Mouse (Mus musculus) regulatory T cell (primary cell): ENCODE data around the gene Jam2.

ENCODE experiments used
- in situ Hi-C: fragments of 300-600 bp; cut with MboI, MseI; formaldehyde crosslinking; loops from one replicate; pipeline ENCODE4 v1.15.1; 2025; ENCODE audit warnings: high pct_unique_total_duplicates

Gene Jam2

DNA sequence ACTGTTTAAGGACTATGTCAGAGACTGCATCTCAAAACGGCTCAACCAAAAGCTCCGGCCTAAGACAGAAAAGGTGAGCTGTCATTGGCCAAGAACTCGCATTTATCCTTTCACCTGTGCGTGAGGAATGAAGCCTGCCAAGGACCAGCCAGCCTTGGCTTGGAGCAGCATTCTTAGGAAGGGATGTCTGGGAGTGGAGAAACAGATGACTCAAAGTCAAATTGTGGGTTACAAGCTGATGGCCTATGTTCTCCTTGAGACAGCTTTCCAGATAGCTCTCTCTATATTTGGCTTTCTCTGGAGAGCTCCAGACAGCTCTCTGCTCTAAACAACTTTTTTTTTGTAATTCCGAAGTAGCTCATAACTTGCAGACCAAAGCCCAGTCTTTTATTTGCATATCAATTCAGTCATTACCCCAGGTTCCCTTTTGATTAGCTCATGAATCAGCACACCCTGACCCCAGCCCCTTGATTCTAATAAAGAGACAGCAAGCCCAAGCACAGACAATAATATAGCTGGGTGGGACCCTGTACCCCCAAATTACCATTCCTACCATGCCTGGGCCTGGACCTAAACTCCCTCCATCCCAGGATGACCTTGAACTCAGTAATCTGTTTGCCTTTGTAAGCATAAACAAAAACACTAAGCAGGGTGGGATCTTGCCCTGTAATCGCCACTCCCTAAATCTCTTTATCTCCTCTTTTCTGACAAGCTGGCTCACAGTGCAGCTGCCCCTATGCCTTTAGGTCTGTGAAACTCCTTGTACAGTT is 5.1 kb downstream of the Jam2 start:
- in situ Hi-C loops = loop anchor here (10.0 kb wide), 1 partner anchor 1074 kb away; no protein-coding TSS in a partner anchor

DNA sequence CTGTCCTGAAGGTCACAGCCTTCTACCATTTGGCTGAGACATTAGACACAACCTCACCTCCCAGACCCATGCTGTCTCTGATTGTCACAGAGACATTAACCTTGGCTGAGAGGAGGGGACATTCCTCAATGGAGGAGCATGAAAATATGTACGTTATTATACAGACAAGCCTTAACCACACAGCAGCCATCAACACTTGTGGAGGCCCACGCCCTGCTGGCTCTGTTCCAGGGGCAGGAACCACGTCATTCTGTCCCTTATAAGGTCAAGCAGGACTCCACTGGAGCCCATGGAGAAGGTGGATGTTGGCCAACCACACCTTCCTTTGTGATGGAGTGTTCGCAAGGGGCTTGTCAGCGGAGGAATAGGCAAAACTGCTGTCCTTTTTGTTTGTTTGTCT is 5.8 kb downstream of the Jam2 start:
- in situ Hi-C loops = loop anchor here (10.0 kb wide), 1 partner anchor 1075 kb away; no protein-coding TSS in a partner anchor

DNA sequence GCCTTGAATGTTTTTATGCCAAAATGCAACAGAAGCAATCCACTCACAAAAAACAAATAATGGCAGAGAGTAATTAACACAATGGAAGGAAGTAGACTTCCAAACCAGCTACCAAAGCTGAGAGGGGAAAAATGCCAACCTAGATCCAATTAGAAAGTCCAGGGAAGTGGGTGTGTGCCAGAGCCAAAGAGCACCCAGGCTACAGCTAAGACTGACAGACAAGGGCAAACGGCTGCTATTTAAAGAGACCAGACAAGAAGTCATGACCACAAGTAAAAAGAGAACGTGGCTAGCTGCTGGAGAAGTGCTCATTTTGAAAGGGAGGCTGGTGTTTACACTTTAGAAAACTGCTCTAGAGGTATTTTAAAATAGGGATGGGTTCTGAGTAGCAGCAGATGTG is 9.4 kb downstream of the Jam2 start:
- in situ Hi-C loops = no loop called here

DNA sequence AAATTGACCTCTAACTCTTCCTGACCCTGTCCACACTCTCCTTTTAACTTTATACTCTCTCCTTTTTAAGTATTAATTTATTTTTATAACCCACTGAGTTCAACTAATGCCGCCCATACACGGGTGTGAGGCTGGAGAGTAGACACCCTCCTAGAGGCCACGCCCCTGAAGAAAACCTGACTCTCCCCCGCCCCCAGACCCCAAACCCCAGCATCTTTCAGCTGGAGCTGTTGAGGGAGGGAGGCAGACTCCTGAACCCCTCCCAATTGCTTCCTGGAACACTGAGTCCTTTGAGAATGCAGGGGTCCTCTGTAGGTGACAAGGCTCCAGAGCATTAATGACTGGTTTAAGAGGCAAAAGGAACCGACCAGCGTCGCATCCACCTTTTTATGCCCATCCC is 11.0 kb downstream of the Jam2 start:
- in situ Hi-C loops = no loop called here

DNA sequence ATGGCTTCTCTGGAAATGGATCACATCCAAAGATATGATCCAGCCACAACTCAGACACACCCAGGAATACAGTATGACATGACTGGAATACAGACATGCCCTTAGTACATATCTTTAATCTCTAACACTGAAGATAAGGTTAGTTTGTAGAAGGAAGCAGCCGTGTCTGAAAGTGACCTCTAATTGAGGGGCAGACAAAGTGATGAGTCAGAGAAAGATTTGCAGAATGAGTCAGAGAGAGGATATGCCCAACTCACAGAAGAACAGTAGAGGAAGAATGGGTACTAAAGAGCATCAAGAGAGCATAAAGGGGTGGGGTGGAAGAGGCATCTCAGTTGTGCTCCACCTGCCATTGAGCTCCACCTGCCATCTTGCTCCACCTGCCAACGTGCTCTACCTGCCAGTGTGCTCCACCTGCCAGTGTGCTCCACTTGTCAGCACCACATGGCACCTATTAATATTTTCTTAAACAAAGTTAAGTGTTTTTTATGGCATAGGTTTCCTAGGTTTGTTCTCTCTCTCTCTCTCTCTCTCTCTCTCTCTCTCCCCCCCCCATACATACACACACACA is 16.8 kb downstream of the Jam2 start:
- in situ Hi-C loops = no loop called here

DNA sequence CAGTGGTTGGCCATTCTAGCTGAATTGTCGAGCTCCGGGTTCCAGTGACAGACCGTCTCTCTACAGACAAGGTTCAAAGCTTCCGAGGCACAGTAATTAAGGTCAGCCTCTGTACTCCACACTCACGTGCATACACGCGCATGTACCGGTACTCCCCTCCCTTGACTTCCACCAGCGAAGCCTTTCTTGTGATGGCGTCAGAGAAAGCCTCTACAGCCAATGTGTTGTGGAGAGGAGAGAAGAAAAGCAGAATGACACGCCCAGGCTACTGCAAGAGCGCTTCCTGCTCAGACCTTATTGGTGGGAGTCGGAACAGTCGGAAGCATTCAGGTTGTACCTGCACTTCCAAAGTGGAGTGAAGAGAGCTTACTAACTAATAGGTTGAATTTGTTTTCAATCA is 19.5 kb downstream of the Jam2 start:
- in situ Hi-C loops = no loop called here

DNA sequence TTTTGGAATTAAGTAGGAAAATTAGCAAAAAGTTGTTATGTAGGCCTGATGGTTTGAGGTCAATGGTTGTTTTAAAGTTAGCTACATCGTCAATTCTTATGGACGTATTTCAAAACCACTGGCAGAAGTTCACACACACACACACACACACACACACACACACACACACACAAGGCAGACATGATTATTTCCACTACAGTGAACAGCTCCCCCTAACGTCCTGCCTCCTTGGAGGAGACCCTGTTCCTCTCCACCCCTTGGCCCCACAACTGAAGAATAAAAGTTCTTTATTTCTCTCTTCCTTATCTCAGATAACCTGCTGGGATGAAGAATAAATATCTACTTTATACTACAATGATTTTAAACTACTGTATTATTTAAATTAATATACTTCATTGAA is 21.4 kb downstream of the Jam2 start:
- in situ Hi-C loops = no loop called here

DNA sequence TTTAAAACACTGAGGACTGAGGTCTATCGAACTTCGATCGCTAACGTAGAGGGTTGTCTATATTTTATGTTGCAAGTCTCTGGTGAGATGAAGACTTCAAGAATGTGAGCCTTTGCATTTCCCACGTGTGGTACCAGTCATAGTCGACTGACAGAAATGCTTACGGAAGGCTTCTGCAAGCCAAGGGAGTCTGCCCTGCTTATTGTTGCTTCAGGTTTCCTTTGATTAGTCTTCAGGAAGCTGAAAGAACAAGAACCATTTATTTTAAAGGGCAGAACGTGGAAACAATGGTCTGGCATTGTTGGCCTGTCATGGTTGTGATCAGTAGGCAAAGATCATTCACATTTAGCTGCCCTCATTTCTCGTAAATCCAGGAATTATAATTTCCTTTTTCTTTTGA is 22.8 kb downstream of the Jam2 start:
- in situ Hi-C loops = no loop called here

DNA sequence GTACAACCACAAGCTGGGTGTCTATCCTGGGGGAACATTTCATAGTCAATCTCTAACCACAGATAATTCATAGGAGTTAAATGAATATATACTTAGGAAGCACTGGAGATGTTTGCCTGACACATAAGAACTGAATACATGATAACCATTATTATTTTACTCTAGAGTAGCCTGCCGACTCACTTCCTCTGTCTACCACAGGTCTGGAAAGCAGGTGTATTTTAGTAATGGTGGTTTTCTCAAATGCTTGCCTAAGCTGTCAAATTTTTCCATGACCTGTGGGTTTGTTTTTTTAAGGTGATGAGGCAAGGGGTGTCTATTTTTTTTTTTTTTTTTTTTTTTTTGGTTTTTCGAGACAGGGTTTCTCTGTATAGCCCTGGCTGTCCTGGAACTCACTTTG is 26.1 kb downstream of the Jam2 start:
- in situ Hi-C loops = no loop called here

DNA sequence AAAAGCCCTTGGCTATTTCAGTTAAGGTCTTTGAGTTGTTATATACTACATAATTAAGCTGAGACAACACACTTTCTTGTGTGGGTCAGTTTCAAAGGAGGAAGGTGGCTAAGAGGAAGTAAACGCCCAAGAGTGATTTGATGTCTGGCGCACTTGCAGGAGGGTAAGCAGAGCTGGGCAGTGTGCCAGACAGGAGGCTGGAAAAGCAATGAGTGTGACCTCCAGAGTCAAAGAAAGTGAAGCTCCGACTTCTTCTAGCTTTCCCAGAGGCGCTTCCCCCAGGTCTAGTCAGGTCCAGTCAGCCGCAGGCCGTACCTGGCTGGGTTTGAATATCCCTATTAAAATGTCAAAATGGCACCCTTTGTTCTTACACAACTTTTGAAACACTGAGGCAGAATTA is 28.3 kb downstream of the Jam2 start:
- in situ Hi-C loops = no loop called here

DNA sequence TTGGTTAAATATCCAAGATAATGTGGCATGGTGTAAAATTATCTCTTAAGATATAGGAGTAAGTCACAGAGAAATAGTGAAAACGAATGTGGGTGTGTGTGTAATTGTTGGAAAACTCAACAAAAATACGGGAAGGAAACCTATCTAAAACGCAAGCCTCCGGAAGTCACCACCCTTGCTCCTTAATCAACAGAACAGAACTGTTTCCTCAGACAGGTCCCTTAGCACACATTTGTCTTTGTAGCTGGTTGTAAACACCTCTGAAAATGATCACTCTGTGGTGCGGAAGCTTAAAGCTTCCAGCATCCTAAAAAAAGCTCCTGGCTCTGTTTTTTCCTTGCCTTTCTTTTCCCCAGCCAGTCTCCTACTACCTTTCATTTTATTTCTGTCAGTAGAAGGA is 30.9 kb downstream of the Jam2 start:
- in situ Hi-C loops = no loop called here

DNA sequence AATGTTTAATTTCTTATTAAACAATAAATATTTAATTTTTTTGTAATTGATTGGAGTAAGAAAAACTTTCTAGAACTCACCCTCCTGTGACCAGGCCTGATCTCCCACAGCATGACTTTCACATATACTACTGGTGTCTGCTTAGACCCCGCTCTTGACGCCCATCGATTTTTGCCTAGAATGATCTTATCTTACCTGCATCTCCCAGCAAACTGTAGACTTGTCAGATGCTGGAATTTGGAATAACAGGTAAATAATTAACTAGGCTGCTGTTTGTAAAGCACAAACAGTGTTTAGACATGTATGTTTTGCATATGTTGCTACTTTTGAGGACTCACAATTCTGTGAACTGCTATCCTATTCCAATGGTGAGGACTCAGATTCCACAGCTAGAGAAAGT is 32.3 kb downstream of the Jam2 start:
- in situ Hi-C loops = no loop called here

DNA sequence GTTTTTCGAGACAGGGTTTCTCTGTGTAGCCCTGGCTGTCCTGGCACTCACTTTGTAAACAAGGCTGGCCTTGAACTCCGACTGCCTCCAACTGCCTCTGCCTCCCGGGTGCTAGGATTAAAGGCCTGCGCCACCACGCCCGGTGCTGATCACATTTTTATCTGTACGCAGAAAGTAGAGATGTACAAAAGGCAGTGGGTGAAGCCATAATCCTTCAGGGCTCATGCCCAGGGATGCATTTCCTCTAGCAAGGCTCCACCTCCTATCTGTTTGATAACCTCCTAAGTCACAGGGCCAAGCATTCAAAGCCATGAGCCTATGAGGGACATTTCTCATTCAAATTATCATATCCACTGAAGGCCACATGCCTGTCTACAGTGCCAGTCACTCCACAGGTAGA is 34.0 kb downstream of the Jam2 start:
- in situ Hi-C loops = no loop called here

DNA sequence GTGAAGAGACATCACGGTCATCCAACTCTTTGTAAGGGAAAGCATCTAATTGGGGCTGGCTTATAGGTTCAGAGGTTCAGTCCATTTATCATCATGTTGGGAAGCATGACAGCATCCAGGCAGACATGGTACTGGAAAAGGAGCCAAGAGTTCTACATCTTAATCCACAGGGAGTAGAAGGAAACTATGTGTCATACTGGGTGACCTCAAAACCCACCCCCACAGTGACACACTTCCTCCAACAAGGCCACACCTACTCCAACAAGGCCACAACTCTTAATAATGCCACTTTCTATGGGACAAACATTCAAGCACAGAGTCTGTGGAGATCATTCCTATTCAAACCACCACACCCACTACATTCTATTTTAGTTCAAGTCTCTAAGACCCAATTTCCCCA is 36.3 kb downstream of the Jam2 start:
- in situ Hi-C loops = no loop called here

DNA sequence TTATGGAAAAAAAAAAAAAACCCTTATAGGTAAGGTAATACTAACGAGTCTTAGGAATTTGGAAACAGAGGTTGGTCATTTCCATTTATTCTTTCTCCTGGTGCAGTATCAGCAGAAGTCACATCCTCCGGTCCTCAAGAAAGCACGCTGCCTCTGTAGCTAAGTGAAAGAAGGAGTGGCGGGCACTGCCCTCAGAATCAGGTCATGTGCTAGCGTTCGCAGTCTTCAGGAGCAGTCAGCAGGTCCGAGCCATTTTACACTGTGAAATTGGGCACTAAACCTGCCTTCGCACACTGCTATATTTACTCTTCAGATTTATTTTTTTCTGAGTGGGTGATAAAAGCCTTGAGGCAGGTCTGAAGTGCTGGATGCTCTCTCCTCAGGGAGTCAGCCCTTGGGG is 39.9 kb downstream of the Jam2 start:
- in situ Hi-C loops = no loop called here

DNA sequence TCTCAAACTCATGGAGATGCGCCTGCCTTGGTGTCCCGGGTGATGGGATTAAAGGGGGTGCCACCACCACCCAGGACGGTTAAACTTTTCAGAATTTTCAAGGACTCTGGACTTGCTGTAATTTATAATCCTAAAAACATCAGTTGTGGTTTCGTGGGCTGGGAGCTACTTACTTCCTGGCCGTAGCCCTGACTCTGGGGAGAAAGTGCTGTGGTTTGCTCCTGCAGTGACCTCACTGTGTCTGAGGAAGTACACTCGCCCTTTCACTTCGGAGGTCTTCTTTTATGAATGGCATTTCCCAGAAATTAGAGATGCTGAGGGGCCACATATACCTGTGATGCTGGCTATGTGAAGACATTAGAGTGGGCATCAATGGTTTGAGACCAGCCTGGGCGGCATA is 40.6 kb downstream of the Jam2 start:
- in situ Hi-C loops = no loop called here

DNA sequence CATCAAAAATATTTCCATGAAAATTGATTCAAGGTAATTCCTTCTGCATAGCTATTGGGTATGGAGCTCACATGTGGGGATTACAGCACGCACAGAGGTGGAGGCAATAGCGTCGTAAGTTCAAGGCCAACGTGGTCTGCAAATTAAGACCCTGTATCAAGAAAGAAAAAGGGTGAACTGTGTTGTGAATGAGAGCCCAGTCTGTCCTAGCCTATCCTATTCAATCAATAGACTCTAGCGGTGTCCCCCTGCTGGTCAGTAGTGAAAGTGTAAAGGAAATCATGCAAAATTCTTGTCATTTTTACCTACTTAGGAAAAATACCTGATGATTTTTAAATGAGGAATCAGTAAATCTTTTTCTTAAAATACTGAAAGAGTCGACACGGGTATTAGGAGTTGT is 43.5 kb downstream of the Jam2 start:
- in situ Hi-C loops = no loop called here

DNA sequence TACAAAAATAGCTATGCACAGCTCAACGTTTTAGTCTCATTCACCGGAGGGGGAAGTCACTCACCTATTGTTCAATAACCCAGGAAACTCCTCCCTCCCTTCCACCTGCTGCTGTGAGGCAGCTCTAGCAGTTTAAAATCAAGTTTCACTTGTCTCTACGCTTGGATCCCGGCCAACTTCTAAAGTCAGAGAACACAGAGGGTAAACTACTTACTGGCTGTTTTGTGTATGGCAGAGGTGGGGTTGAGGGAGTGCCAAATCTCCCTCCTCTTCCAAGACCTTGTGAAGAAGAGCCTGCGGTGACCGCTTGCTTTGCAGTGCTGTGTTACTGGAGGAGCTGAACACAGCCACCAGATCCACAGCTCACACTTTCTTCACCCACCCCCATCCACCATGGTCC is 51.1 kb downstream of the Jam2 start:
- in situ Hi-C loops = no loop called here

DNA sequence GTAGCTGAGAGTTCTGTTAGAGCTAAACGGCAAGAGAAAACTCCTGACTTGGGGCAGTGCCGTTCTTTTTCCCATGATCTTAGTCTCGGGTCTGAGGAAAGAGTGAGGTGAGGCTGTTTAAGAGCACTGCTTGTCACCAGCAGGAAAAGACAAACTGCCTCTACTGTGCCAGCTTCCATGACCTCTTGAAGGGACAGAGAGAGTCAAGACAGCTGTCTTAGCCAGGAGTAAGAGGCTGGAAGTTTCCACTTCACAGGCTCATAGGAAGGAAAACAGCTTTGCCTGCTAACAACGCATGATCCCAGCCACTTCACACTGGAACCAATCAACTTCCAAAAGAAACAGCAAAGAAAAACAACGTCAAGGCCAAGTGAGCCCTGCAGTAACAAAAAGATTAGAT is 57.8 kb downstream of the Jam2 start:
- in situ Hi-C loops = loop anchor here (5.0 kb wide), 1 partner anchor 94 kb away; the partner anchor contains the start of gene Mrpl39

DNA sequence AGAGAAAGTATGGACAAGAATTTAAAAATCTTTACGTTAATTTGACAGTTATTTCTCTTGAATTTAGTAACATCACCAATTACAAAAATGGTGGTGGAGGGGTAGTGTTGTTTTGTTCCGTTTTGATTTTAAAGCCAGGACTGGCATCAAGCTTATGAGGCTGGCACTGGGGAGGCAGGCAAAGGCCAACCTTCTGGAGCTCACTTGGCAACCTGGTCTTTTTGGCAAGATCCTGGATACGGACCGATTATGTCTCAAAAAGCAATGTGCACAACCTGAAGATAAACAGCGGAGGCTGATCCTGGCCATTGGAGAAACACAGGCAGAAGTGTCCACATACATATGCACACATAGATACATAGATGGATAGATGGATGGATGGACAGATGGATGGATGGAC is 58.8 kb downstream of the Jam2 start:
- in situ Hi-C loops = loop anchor here (5.0 kb wide), 1 partner anchor 95 kb away; the partner anchor contains the start of gene Mrpl39

DNA sequence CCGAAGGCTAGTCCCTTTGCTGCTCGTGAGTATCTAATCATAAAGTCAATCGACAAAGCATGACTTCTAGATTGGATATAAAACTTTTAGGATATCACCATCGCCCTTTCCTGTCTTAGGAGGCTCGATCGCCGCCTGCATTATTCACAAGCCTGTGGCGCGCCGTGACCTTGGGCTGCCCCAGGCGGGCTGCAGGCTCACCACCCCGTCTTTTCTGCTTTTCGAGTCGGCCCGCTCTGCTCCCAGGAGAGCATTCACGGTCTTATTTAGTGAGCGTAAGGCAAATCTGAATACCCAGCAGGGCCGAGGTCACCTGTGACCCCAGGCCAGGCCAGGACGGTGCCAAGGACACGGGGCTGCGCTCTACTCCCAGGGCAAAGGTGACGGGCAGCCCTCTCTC is 60.4 kb downstream of the Jam2 start:
- in situ Hi-C loops = loop anchor here (5.0 kb wide), 1 partner anchor 97 kb away; the partner anchor contains the start of gene Mrpl39

DNA sequence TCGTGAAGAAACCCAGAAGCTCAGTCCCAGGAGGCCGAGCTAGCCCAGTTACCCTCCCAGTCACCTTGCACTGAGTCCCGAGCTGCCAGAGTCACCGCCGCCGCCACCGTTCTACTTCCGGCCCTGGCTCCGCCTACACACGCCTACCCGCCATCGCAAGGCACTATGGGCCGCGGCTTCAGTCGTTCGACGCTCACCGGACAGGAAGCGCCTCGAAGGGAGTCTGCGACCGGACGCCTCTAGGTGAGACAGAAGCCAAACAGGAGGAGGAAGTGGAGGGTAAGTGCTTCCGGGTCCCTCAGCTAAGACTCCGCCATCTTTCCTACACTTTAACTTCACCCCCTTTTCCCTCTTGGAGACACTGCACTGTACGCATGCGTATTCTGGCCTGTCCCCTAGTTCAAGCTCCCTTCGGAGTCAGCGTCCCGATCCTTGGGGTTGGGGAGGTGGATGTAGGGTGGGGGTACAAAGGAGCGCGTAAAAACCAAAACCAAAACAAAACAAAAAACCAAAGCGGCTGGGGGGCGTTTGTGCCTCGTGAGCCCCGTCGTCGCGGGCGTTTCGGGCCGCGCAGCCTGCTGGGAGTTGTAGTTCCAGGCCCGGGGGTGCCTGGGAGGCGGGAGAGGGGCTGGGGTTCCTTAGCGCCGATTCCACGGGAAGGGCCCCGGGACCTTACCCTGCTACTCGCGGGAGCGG is 61.0 kb downstream of the Jam2 start, which contains the start of gene Gabpa:
Gabpa (plus strand) TSS at position 181 of the 696 bp plus-strand sequence.
- in situ Hi-C loops = loop anchor here (5.0 kb wide), 2 partner anchors 98 to 308 kb away; partner anchors contain the start of gene Mrpl39

DNA sequence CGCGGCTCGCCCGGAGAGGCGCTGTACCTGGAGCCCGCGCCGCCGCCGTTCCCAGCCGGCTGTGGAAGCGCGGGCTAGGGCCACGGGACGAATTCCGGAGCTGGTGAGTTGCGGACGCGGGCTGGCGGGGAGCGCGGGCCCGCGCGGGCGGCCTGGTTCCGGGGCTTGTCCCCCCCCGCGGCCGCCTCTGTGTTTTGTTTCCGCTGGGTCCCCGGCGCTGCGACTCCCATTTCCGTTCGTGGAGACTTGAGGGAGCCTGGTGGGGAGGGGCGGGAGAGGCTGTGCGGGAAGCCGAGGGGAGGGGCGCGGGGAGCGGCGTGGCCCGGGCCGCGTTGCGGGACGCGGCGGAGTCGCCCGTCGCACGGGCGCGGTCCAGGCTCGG is 61.5 kb downstream of the Jam2 start, which contains the start of gene Atp5j:
Atp5j (minus strand) TSS at position 185 of the 382 bp plus-strand sequence.
- in situ Hi-C loops = loop anchor here (5.0 kb wide), 1 partner anchor 308 kb away; no protein-coding TSS in a partner anchor
